Comparison of ENCODE assay signal across 9 mouse cellular contexts in genomic region chr8:48615088-48615487, GRCm38 (mm10).
A peak's percentile ranks its signal among the peaks of the same experiment; 100 is the strongest.
DNase-seq lines count a peak whose midpoint lies in the region; ATAC-seq and TF ChIP-seq lines count a peak whose summit lies in the region.
"Had no signal": no experiment of that assay in that cellular context is flagged by ENCODE, and none has a peak within 500 bp of the region (broad histone marks: within the 10 kb centered on the region; RNA-seq: fewer than 3 reads in every experiment).

No protein-coding gene starts in this region.

- no peak overlapping the region for H3K4me3 ChIP-seq in kidney, postnatal 0 days (replicated peaks; ENCODE audit: low read depth, low read length)
- H3K4me3 ChIP-seq in kidney, adult 2 months (ENCODE audit: insufficient read depth, low read depth, low read length) = no peak overlapping the region
- peak overlapping the region; percentile 16; the same call in 1 of the 2 replicates for H3K4me3 ChIP-seq in forebrain, embryonic 10.5 days
- H3K4me3 ChIP-seq in limb, embryonic 13.5 days = no peak overlapping the region
- H3K4me3 ChIP-seq: megakaryocyte, embryonic 14.5 days; neural tube, embryonic 12.5 days had no signal

- ATAC-seq in kidney, postnatal 0 days (replicated peaks; ENCODE audit: low FRiP score, low read depth) = no peak
- ATAC-seq in limb, embryonic 13.5 days (ENCODE audit: low FRiP score, low read depth) = no peak

- H3K9ac ChIP-seq in kidney, postnatal 0 days (ENCODE audit: low read depth, low read length) = no peak overlapping the region
- H3K9ac ChIP-seq in limb, embryonic 13.5 days = no peak overlapping the region
- H3K9ac ChIP-seq: neural tube, embryonic 12.5 days had no signal

- no peaks in the 10 kb centered on the region for H3K36me3 ChIP-seq in kidney, postnatal 0 days (ENCODE audit: insufficient read depth, low read length)
- H3K36me3 ChIP-seq in kidney, adult 2 months (ENCODE audit: control insufficient read depth, insufficient read depth, low read length) = no peaks in the 10 kb centered on the region
- peaks cover 5% of the 10 kb centered on the region; the same call in 1 of the 2 replicates for H3K36me3 ChIP-seq in forebrain, embryonic 10.5 days (replicated peaks)
- H3K36me3 ChIP-seq in limb, embryonic 13.5 days = no peaks in the 10 kb centered on the region
- H3K36me3 ChIP-seq: neural tube, embryonic 12.5 days had no signal

- no peak for TF ChIP-seq POLR2A in kidney, adult 2 months (IDR thresholded peaks at IDR 0.05; ENCODE audit: low read depth, low read length)

- WGBS in kidney, postnatal 0 days = 26% methylated on average over 8 of the region's 8 CpGs
- WGBS in kidney, adult 2 months = 43% methylated on average over 8 of the region's 8 CpGs
- 15% methylated on average over 8 of the region's 8 CpGs for WGBS in forebrain, embryonic 10.5 days
- 20% methylated on average over 8 of the region's 8 CpGs for WGBS in limb, embryonic 13.5 days

- no peaks in the 10 kb centered on the region for H3K9me3 ChIP-seq in kidney, postnatal 0 days (replicated peaks; ENCODE audit: low read length)
- no peaks in the 10 kb centered on the region for H3K9me3 ChIP-seq in forebrain, embryonic 10.5 days
- H3K9me3 ChIP-seq in limb, embryonic 13.5 days = no peaks in the 10 kb centered on the region
- H3K9me3 ChIP-seq: neural tube, embryonic 12.5 days had no signal

- peak; percentile 79 for DNase-seq in kidney, postnatal 0 days (ENCODE audit: low spot score)
- no peak for DNase-seq in kidney, adult 2 months
- DNase-seq in embryo, embryonic 11 days = peak; percentile 57
- DNase-seq in forebrain, embryonic 10.5 days (ENCODE audit: extremely low spot score, low spot score) = peak; percentile 23
- no peak for DNase-seq in thymus, postnatal 10 days (ENCODE audit: low spot score in 2 of 2)
- DNase-seq in left cerebral cortex, adult 8-10 months (ENCODE audit: low spot score in 2 of 2) = no peak

- H3K4me1 ChIP-seq in kidney, postnatal 0 days (replicated peaks; ENCODE audit: insufficient read depth, low read length) = no peaks in the 10 kb centered on the region
- H3K4me1 ChIP-seq in kidney, adult 2 months (ENCODE audit: control insufficient read depth, insufficient read depth, low read length) = no peaks in the 10 kb centered on the region
- peaks cover 40% of the 10 kb centered on the region for H3K4me1 ChIP-seq in forebrain, embryonic 10.5 days
- peaks cover 44% of the 10 kb centered on the region for H3K4me1 ChIP-seq in limb, embryonic 13.5 days
- H3K4me1 ChIP-seq: megakaryocyte, embryonic 14.5 days had no signal

- H3K27ac ChIP-seq in kidney, postnatal 0 days = 0 out of 2 replicates have a peak overlapping the region, but pooled peaks have one; percentile 13
- H3K27ac ChIP-seq in kidney, adult 2 months (ENCODE audit: insufficient read depth, low read depth, low read length) = no peak overlapping the region
- peak overlapping the region; percentile 62 for H3K27ac ChIP-seq in forebrain, embryonic 10.5 days
- H3K27ac ChIP-seq in limb, embryonic 13.5 days = peak overlapping the region; percentile 15; the same call in 1 of the 2 replicates
- H3K27ac ChIP-seq: neural tube, embryonic 12.5 days had no signal

- TF ChIP-seq CTCF in kidney, postnatal 0 days (IDR thresholded peaks at IDR 0.05; ENCODE audit: low read depth) = no peak
- no peak for TF ChIP-seq CTCF in kidney, adult 2 months (conservative IDR thresholded peaks at IDR 0.05; ENCODE audit: insufficient read depth, insufficient read length, low read depth, low read length)

- H3K4me2 ChIP-seq in kidney, postnatal 0 days (ENCODE audit: low read length) = no peak overlapping the region; the same call in 1 of the 2 replicates
- peak overlapping the region; percentile 28 for H3K4me2 ChIP-seq in limb, embryonic 13.5 days (replicated peaks)
- H3K4me2 ChIP-seq: neural tube, embryonic 12.5 days had no signal

- no peaks in the 10 kb centered on the region for H3K27me3 ChIP-seq in kidney, postnatal 0 days (ENCODE audit: insufficient read depth, low read length)
- H3K27me3 ChIP-seq in kidney, adult 2 months (replicated peaks; ENCODE audit: control insufficient read depth, insufficient read depth, low read length) = no peaks in the 10 kb centered on the region
- no peaks in the 10 kb centered on the region for H3K27me3 ChIP-seq in forebrain, embryonic 10.5 days (ENCODE audit: poor library complexity, severe bottlenecking)
- H3K27me3 ChIP-seq in limb, embryonic 13.5 days = no peaks in the 10 kb centered on the region
- H3K27me3 ChIP-seq: megakaryocyte, embryonic 14.5 days; neural tube, embryonic 12.5 days had no signal

Comparison
In these comparisons a context has a peak if more than half of its experiments do, and no peak if none do; other contexts are left out.
1. DNase-seq: peak in kidney, postnatal 0 days (single experiment), embryo, embryonic 11 days (single experiment) and forebrain, embryonic 10.5 days (single experiment); none in kidney, adult 2 months (single experiment), thymus, postnatal 10 days (0 of 2) and left cerebral cortex, adult 8-10 months (0 of 2).